Mouse (Mus musculus): ENCODE data around the gene Ccdc7b. TPM values are rescaled to one million over a fixed set of nuclear protein-coding genes. Genes with fewer than 3 reads are reported as not detected.
"Not testable (repeated sequence)": the region's sequence is repeated elsewhere in the genome, so short reads cannot be mapped to it uniquely, and the experiment has no call there.

Gene Ccdc7b
- not detected for total RNA-seq (2021)
- long read RNA-seq: 0 reads

- not testable (repeated sequence) for DNase-seq (ENCODE audit: low spot score in 2 of 2)
These were observed at the start of gene Ccdc7b for GRCm38 (mm10) chr8:129066834-129067233. Gene Ccdc7b (plus strand): TSS chr8:129067134.

DNA sequence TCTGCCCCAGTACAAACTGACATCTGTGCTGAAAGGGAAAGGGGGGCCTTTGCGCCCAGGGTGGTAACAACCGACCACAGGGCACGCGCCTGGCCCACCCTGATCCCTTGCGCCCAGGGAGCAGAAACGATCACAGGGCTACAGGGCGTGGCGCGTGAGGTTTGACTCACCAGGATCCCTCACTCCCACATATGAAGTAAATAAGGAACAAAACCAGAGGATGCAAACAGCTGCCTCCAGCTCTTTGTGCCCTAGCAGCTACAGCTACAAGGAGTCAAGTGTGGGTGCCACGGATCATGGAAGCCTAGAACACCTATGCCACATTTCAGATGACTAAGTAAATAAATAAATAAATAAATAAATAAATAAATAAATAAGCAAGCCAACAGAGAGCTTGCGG lies 1.5 kb upstream of the Ccdc7b start, which contains the start of gene Ccdc7a:
Ccdc7a (minus strand) TSS at position 101 of the 400 bp plus-strand sequence.
- DNase-seq (ENCODE audit: low spot score in 2 of 2): not testable (repeated sequence)

- not testable (repeated sequence) for DNase-seq (ENCODE audit: low spot score in 2 of 2)
These were observed 48.8 kb downstream of the Ccdc7b start for GRCm38 (mm10) chr8:129115761-129116160.

GRCm38 (mm10) chr8:129131561-129131960 lies 64.6 kb downstream of the Ccdc7b start, which contains the start of gene Gm10999:
Gene Gm10999 (minus strand): TSS chr8:129131661.
- no peak for DNase-seq (ENCODE audit: low spot score in 2 of 2)

GRCm38 (mm10) chr8:129133475-129133874 lies 66.5 kb downstream of the Ccdc7b start:
- DNase-seq (ENCODE audit: low spot score in 2 of 2): no peak

Other genes starting within 250 kb of the Ccdc7b start
- not detected for gene Ccdc7a, start 1.6 kb upstream of the Ccdc7b start, total RNA-seq (2021)
- not detected for gene Gm10999, start 64.5 kb downstream of the Ccdc7b start, total RNA-seq (2021)
- gene 2610044O15Rik8, start 167.3 kb downstream of the Ccdc7b start, total RNA-seq (2021): 10 to 100 TPM; 20.1 to 23.0 TPM

Data from layer of hippocampus, postnatal 10 days (tissue).